Mouse (Mus musculus): ENCODE results near the gene Gm49416.
A peak's percentile ranks its signal among the peaks of the same experiment; 100 is the strongest.

GRCm38 (mm10) chr19:8929224-8930088 lies 40.7 kb downstream of the Gm49416 start, which contains the start of the genes Rom1 and Eml3:
- TF ChIP-seq POLR2A (IDR thresholded peaks at IDR 0.05; ENCODE audit: low read depth, low read length) (peak; percentile 20), CTCF (IDR thresholded peaks at IDR 0.05; ENCODE audit: extremely low read depth, insufficient read depth, insufficient read length, insufficient replicate concordance) (peak; percentile 47; the same call in 1 of the 2 replicates)

Measured in spleen, adult 2 months (tissue).